Comparison of ENCODE assay signal across 24 mouse cellular contexts in genomic region chr11:104322142-104322541, GRCm38 (mm10).
"Had no signal": no experiment of that assay in that cellular context is flagged by ENCODE, and none has a peak within 500 bp of the region (broad histone marks: within the 10 kb centered on the region; RNA-seq: fewer than 3 reads in every experiment).

No protein-coding gene starts in this region.

- H3K9me3 ChIP-seq: heart, embryonic 13.5 days; heart, embryonic 15.5 days; hindbrain, embryonic 13.5 days; hindbrain, embryonic 15.5 days; kidney, embryonic 15.5 days; limb, embryonic 10.5 days; liver, embryonic 12.5 days had no signal

- H3K36me3 ChIP-seq: heart, embryonic 13.5 days; heart, embryonic 15.5 days; kidney, embryonic 15.5 days; limb, embryonic 10.5 days; limb, embryonic 12.5 days; liver, embryonic 12.5 days had no signal

- H3K9ac ChIP-seq: heart, embryonic 13.5 days; heart, embryonic 15.5 days; hindbrain, embryonic 13.5 days; hindbrain, embryonic 15.5 days; kidney, embryonic 15.5 days; limb, embryonic 12.5 days; liver, embryonic 12.5 days; liver, embryonic 14.5 days had no signal

- DNase-seq: gastrocnemius, postnatal 14 days; gastrocnemius, postnatal 36 days; heart, adult 11 months; heart, adult 2 months; heart, postnatal 14 days; heart, postnatal 36 days; kidney, adult 11 months; kidney, adult 2 months; kidney, adult 9 months; kidney, postnatal 14 days; kidney, postnatal 4 days; liver had no signal

- H3K27ac ChIP-seq: heart, adult 2 months; heart, embryonic 13.5 days; heart, embryonic 15.5 days; hindbrain, embryonic 13.5 days; hindbrain, embryonic 15.5 days; hindbrain, postnatal 0 days; kidney, embryonic 15.5 days; kidney, postnatal 0 days; layer of hippocampus, adult 2 months; limb, embryonic 10.5 days; limb, embryonic 12.5 days; liver, embryonic 12.5 days; liver, embryonic 14.5 days had no signal

- H3K4me3 ChIP-seq: heart, adult 2 months; heart, embryonic 13.5 days; heart, embryonic 15.5 days; hindbrain, embryonic 13.5 days; hindbrain, embryonic 15.5 days; kidney, embryonic 15.5 days; layer of hippocampus, adult 2 months; limb, embryonic 10.5 days; limb, embryonic 12.5 days; liver, embryonic 12.5 days had no signal
